Mouse (Mus musculus): ENCODE measurements around the gene Lipc.

The Lipc gene

GRCm38 (mm10) chr9:70957717-70958116, 5.7 kb upstream of the Lipc start:
- DNase-seq (ENCODE audit: low spot score in 2 of 2): no peak

- DNase-seq (ENCODE audit: low spot score in 2 of 2): no peak
These were observed 2.2 kb upstream of the Lipc start for GRCm38 (mm10) chr9:70954226-70954625.

- DNase-seq (ENCODE audit: low spot score in 2 of 2): no peak
These were observed 2.7 kb downstream of the Lipc start for GRCm38 (mm10) chr9:70949336-70949735.

GRCm38 (mm10) chr9:70947312-70947711, 4.7 kb downstream of the Lipc start:
- DNase-seq (ENCODE audit: low spot score in 2 of 2): no peak

- DNase-seq (ENCODE audit: low spot score in 2 of 2): no peak
These were observed 9.2 kb downstream of the Lipc start for GRCm38 (mm10) chr9:70942686-70943333.

- no peak for DNase-seq (ENCODE audit: low spot score in 2 of 2)
These were observed 12.1 kb downstream of the Lipc start for GRCm38 (mm10) chr9:70939752-70940501.

GRCm38 (mm10) chr9:70938850-70939249, 13.2 kb downstream of the Lipc start:
- DNase-seq (ENCODE audit: low spot score in 2 of 2): no peak

- DNase-seq (ENCODE audit: low spot score in 2 of 2): no peak
These were observed 13.9 kb downstream of the Lipc start for GRCm38 (mm10) chr9:70938134-70938533.

GRCm38 (mm10) chr9:70934587-70935295, 17.3 kb downstream of the Lipc start:
- no peak for DNase-seq (ENCODE audit: low spot score in 2 of 2)

GRCm38 (mm10) chr9:70930641-70931020, 21.4 kb downstream of the Lipc start:
- peak in 1 of 2 experiments; percentile 12 for DNase-seq (ENCODE audit: low spot score in 2 of 2)

- DNase-seq (ENCODE audit: low spot score in 2 of 2): peak in 1 of 2 experiments; percentile 14
These were observed 22.0 kb downstream of the Lipc start for GRCm38 (mm10) chr9:70929840-70930640.

GRCm38 (mm10) chr9:70928472-70928871, 23.6 kb downstream of the Lipc start:
- DNase-seq (ENCODE audit: low spot score in 2 of 2): no peak

- no peak for DNase-seq (ENCODE audit: low spot score in 2 of 2)
These were observed 24.3 kb downstream of the Lipc start for GRCm38 (mm10) chr9:70927701-70928100.

- no peak for DNase-seq (ENCODE audit: low spot score in 2 of 2)
These were observed 25.0 kb downstream of the Lipc start for GRCm38 (mm10) chr9:70926820-70927588.

- DNase-seq (ENCODE audit: low spot score in 2 of 2): no peak
These were observed 26.8 kb downstream of the Lipc start for GRCm38 (mm10) chr9:70925225-70925624.

- DNase-seq (ENCODE audit: low spot score in 2 of 2): no peak
These were observed 27.3 kb downstream of the Lipc start for GRCm38 (mm10) chr9:70924763-70925162.

GRCm38 (mm10) chr9:70921781-70922565, 30.1 kb downstream of the Lipc start:
- DNase-seq (ENCODE audit: low spot score in 2 of 2): peak in 1 of 2 experiments; percentile 17

GRCm38 (mm10) chr9:70921132-70921531, 30.9 kb downstream of the Lipc start:
- no peak for DNase-seq (ENCODE audit: low spot score in 2 of 2)

GRCm38 (mm10) chr9:70919271-70919670, 32.8 kb downstream of the Lipc start:
- no peak for DNase-seq (ENCODE audit: low spot score in 2 of 2)

- no peak for DNase-seq (ENCODE audit: low spot score in 2 of 2)
These were observed 35.5 kb downstream of the Lipc start for GRCm38 (mm10) chr9:70916516-70916915.
